Mouse (Mus musculus) liver, embryonic 11.5 days (tissue): ENCODE data around the gene D7Ertd443e. TPM values are rescaled to one million over a fixed set of nuclear protein-coding genes. Genes with fewer than 3 reads are reported as not detected.

Source experiments
- ATAC-seq: fragments of 200-750 bp; cut with Nextera tagmentation; replicated peaks from 2 replicates; pipeline ENCODE4 v1.8.0; 2017; ENCODE audit warnings: moderate number of reproducible peaks, mild to moderate bottlenecking, moderate TSS enrichment, moderate library complexity; ENCODE audit not compliant: low FRiP score
- DNase-seq: peaks from one replicate; pipeline ENCODE4 v3.0.0-alpha.2; 2017; ENCODE audit warnings: low spot score
- H3K27ac ChIP-seq: fragments of 300-500 bp; sonication (generic); 2 replicates; pipeline ENCODE4 v1.5.1; 2014; ENCODE audit warnings: mild to moderate bottlenecking, low read depth, low read length, control low read depth
- H3K27me3 ChIP-seq: fragments of 300-500 bp; sonication (generic); replicated peaks from 2 replicates; pipeline ENCODE4 v1.6.1; 2014; ENCODE audit warnings: low read length, mixed read lengths; ENCODE audit not compliant: control insufficient read depth, insufficient read depth
- H3K36me3 ChIP-seq: fragments of 300-500 bp; sonication (generic); 2 replicates; pipeline ENCODE4 v1.6.1; 2014; ENCODE audit warnings: mild to moderate bottlenecking, low read length, moderate library complexity, mixed read lengths; ENCODE audit not compliant: control insufficient read depth, insufficient read depth
- H3K4me1 ChIP-seq: fragments of 300-500 bp; sonication (generic); replicated peaks from 2 replicates; pipeline ENCODE4 v1.6.1; 2014; ENCODE audit warnings: low read length, mixed read lengths; ENCODE audit not compliant: control insufficient read depth, insufficient read depth
- H3K4me2 ChIP-seq: fragments of 300-500 bp; sonication (generic); 2 replicates; pipeline ENCODE4 v1.6.1; 2014; ENCODE audit warnings: mild to moderate bottlenecking, control low read depth, moderate library complexity
- H3K4me3 ChIP-seq: fragments of 300-500 bp; sonication (generic); 2 replicates; pipeline ENCODE4 v1.5.1; 2014; ENCODE audit warnings: low read depth, low read length, control low read depth
- H3K9ac ChIP-seq: fragments of 300-500 bp; sonication (generic); 2 replicates; pipeline ENCODE4 v1.6.1; 2014; ENCODE audit warnings: low read depth, low read length, control low read depth
- H3K9me3 ChIP-seq: fragments of 300-500 bp; sonication (generic); 2 replicates; pipeline ENCODE4 v1.6.1; 2016; ENCODE audit warnings: low read length, inconsistent platforms, mixed read lengths; ENCODE audit not compliant: control insufficient read depth
- WGBS: fragments of 180-500 bp; shearing (Covaris S2); extraction: QIAGEN DNeasy Blood & Tissue Kit; methylation state at CpG from one replicate; pipeline ENCODE4 v1.1.7; 2014; 5-methylcytosine and 5-hydroxymethylcytosine counted together
- polyA plus RNA-seq: library from polyadenylated mRNA; unstranded; fragments of >200 nt; fragmentation: Nextera tagmentation; extraction: Ambion mirVana; gene quantifications from 2 replicates; pipeline ENCODE4 v1.2.1, GENCODE M21; 2014

The D7Ertd443e gene
- polyA plus RNA-seq, 1 experiment from 2014 or later: not detected

- ATAC-seq: no peak
- Histone ChIP-seq H3K36me3 (no peaks in the 10 kb centered on the region), H3K4me2 (no peak overlapping the region), H3K27me3 (no peaks in the 10 kb centered on the region), H3K9me3 (no peaks in the 10 kb centered on the region), H3K4me1 (no peaks in the 10 kb centered on the region), H3K9ac (no peak overlapping the region), H3K27ac (no peak overlapping the region), H3K4me3 (no peak overlapping the region)
- no peak for DNase-seq
- 74% methylated on average over 1 of the region's 1 CpGs for WGBS
Observed at GRCm38 (mm10) chr7:134240579-134240978, 144.9 kb downstream of the D7Ertd443e start.

- ATAC-seq: no peak
Observed at GRCm38 (mm10) chr7:134238863-134239262, 146.6 kb downstream of the D7Ertd443e start.

GRCm38 (mm10) chr7:134237356-134237755, 148.1 kb downstream of the D7Ertd443e start:
- Histone ChIP-seq H3K27me3 (no peaks in the 10 kb centered on the region), H3K27ac (no peak overlapping the region), H3K9ac (no peak overlapping the region), H3K9me3 (no peaks in the 10 kb centered on the region), H3K4me3 (no peak overlapping the region), H3K36me3 (no peaks in the 10 kb centered on the region), H3K4me1 (no peaks in the 10 kb centered on the region), H3K4me2 (no peak overlapping the region)
- DNase-seq (no peak), ATAC-seq (no peak)
- 83% methylated on average over 2 of the region's 2 CpGs for WGBS

More at GRCm38 (mm10) chr7:134238863-134239262, 146.6 kb downstream of the D7Ertd443e start:
- 88% methylated on average over 3 of the region's 3 CpGs for WGBS
- Histone ChIP-seq H3K4me1 (no peaks in the 10 kb centered on the region), H3K9ac (no peak overlapping the region), H3K9me3 (no peaks in the 10 kb centered on the region), H3K27ac (no peak overlapping the region), H3K4me2 (no peak overlapping the region), H3K4me3 (no peak overlapping the region), H3K36me3 (no peaks in the 10 kb centered on the region), H3K27me3 (no peaks in the 10 kb centered on the region)
- no peak for DNase-seq

GRCm38 (mm10) chr7:134236727-134237126, 148.7 kb downstream of the D7Ertd443e start:
- Histone ChIP-seq H3K4me3 (no peak overlapping the region), H3K9me3 (no peaks in the 10 kb centered on the region), H3K27ac (no peak overlapping the region), H3K4me2 (no peak overlapping the region), H3K27me3 (no peaks in the 10 kb centered on the region), H3K4me1 (no peaks in the 10 kb centered on the region), H3K36me3 (no peaks in the 10 kb centered on the region), H3K9ac (no peak overlapping the region)
- ATAC-seq (no peak), DNase-seq (no peak)

GRCm38 (mm10) chr7:134235552-134235951, 149.9 kb downstream of the D7Ertd443e start:
- no peak overlapping the region for H3K9ac ChIP-seq
- H3K4me3 ChIP-seq: no peak overlapping the region
- H3K4me1 ChIP-seq: no peaks in the 10 kb centered on the region
- no peak overlapping the region for H3K4me2 ChIP-seq
- no peaks in the 10 kb centered on the region for H3K27me3 ChIP-seq
- H3K9me3 ChIP-seq: no peaks in the 10 kb centered on the region
- DNase-seq: no peak
- no peak for ATAC-seq
- no peak overlapping the region for H3K27ac ChIP-seq
- no peaks in the 10 kb centered on the region for H3K36me3 ChIP-seq
- WGBS: 77% methylated on average over 2 of the region's 2 CpGs

GRCm38 (mm10) chr7:134231378-134232346, 153.8 kb downstream of the D7Ertd443e start, which contains the start of gene Adam12:
TSS of gene Adam12 (minus strand) at chr7:134232146.
- no peak within 1 kb of the TSS for H3K9ac ChIP-seq
- no peak within 1 kb of the TSS for H3K27ac ChIP-seq
- 0 out of 2 replicates have a peak, but pooled peaks cover 2% of the 10 kb centered on the region for H3K4me1 ChIP-seq
- no peak within 1 kb of the TSS for H3K4me2 ChIP-seq
- no peak within 1 kb of the TSS for H3K4me3 ChIP-seq
- no peaks in the 10 kb centered on the region for H3K36me3 ChIP-seq
- H3K9me3 ChIP-seq: no peaks in the 10 kb centered on the region
- no peak for ATAC-seq
- H3K27me3 ChIP-seq: no peaks in the 10 kb centered on the region
- 73% methylated on average over 14 of the region's 14 CpGs for WGBS
- DNase-seq: no peak

- DNase-seq (no peak), ATAC-seq (no peak)
- H3K9me3 ChIP-seq: no peaks in the 10 kb centered on the region
- no peak overlapping the region for H3K27ac ChIP-seq
- no peak overlapping the region for H3K9ac ChIP-seq
- no peaks in the 10 kb centered on the region for H3K36me3 ChIP-seq
- 0 out of 2 replicates have a peak, but pooled peaks cover 2% of the 10 kb centered on the region for H3K4me1 ChIP-seq
- peaks cover 8% of the 10 kb centered on the region for H3K27me3 ChIP-seq
- no peak overlapping the region for H3K4me2 ChIP-seq
- H3K4me3 ChIP-seq: no peak overlapping the region
- 62% methylated on average over 3 of the region's 3 CpGs for WGBS
Observed at GRCm38 (mm10) chr7:134230708-134231107, 154.8 kb downstream of the D7Ertd443e start.

GRCm38 (mm10) chr7:134229899-134230298, 155.6 kb downstream of the D7Ertd443e start:
- Histone ChIP-seq H3K4me3 (no peak overlapping the region), H3K9ac (no peak overlapping the region), H3K4me1 (0 out of 2 replicates have a peak, but pooled peaks cover 2% of the 10 kb centered on the region), H3K36me3 (no peaks in the 10 kb centered on the region), H3K9me3 (no peaks in the 10 kb centered on the region), H3K4me2 (no peak overlapping the region), H3K27ac (peak overlapping the region; percentile 43; the same call in 1 of the 2 replicates), H3K27me3 (peaks cover 16% of the 10 kb centered on the region)
- DNase-seq (no peak), ATAC-seq (no peak)
- 33% methylated on average over 2 of the region's 2 CpGs for WGBS
